Mouse (Mus musculus) liver, embryonic 14.5 days (tissue): ENCODE results near the gene Kcnk13. TPM values are rescaled to one million over a fixed set of nuclear protein-coding genes. Genes with fewer than 3 reads are reported as not detected.

Experiments
- ATAC-seq: fragments of 200-750 bp; cut with Nextera tagmentation; 2 replicates; pipeline ENCODE4 v1.8.0; 2017; ENCODE audit warnings: moderate number of reproducible peaks, mild to moderate bottlenecking, moderate library complexity; ENCODE audit not compliant: insufficient read depth
- DNase-seq, 3 experiments: peaks; one replicate each; pipeline ENCODE4 v3.0.0-alpha.2; 2012 to 2013; ENCODE audit warnings: low read depth in 3 of 3, low spot score in 3 of 3
- H3K27ac ChIP-seq: fragments of 300-500 bp; sonication (generic); 2 replicates; pipeline ENCODE4 v1.5.1; 2014; ENCODE audit warnings: moderate library complexity, mild to moderate bottlenecking, control low read depth, inconsistent platforms
- H3K27me3 ChIP-seq: fragments of 300-500 bp; sonication (generic); 2 replicates; pipeline ENCODE4 v1.6.1; 2014; ENCODE audit warnings: mild to moderate bottlenecking, low read length, moderate library complexity; ENCODE audit not compliant: control insufficient read depth, insufficient read depth
- H3K36me3 ChIP-seq: fragments of 300-500 bp; sonication (generic); replicated peaks from 2 replicates; pipeline ENCODE4 v1.6.1; 2014; ENCODE audit warnings: low read depth; ENCODE audit not compliant: control insufficient read depth, insufficient read depth
- H3K4me1 ChIP-seq, 2 experiments: fragments of 200-500 bp in 1 of 2; fragments of 300-500 bp in 1 of 2; sonication (generic) in 1 of 2; replicated peaks; 2 replicates each; pipeline ENCODE4 v1.6.1; 2012 to 2014; ENCODE audit warnings: antibody characterized with exemption in 1 of 2, inconsistent platforms in 1 of 2, low read length in 1 of 2; ENCODE audit not compliant: control insufficient read depth in 2 of 2, insufficient read depth in 2 of 2
- H3K4me2 ChIP-seq: fragments of 300-500 bp; sonication (generic); 2 replicates; pipeline ENCODE4 v1.6.1; 2014; ENCODE audit warnings: low read depth, mild to moderate bottlenecking, control low read depth, moderate library complexity
- H3K4me3 ChIP-seq, 2 experiments: fragments of 200-500 bp in 1 of 2; fragments of 300-500 bp in 1 of 2; sonication (generic) in 1 of 2; 2 replicates each; pipeline ENCODE4 v1.5.1; 2012 to 2014; ENCODE audit warnings: low read depth in 2 of 2, low read length in 2 of 2, mild to moderate bottlenecking in 2 of 2, control low read depth in 1 of 2, inconsistent platforms in 1 of 2, moderate library complexity in 1 of 2; ENCODE audit not compliant: insufficient read depth in 1 of 2
- H3K9ac ChIP-seq: fragments of 300-500 bp; sonication (generic); replicated peaks from 2 replicates; pipeline ENCODE4 v1.6.1; 2014; ENCODE audit warnings: mild to moderate bottlenecking, control low read depth, moderate library complexity
- H3K9me3 ChIP-seq: fragments of 300-500 bp; sonication (generic); 2 replicates; pipeline ENCODE4 v1.6.1; 2016; ENCODE audit warnings: low read length, mixed read lengths; ENCODE audit not compliant: control insufficient read depth
- CTCF ChIP-seq: IDR thresholded peaks from 2 replicates; pipeline ENCODE4 v1.5.1; 2016; ENCODE audit warnings: antibody characterized with exemption, low read depth, control low read depth
- EP300 ChIP-seq: IDR thresholded peaks from 2 replicates; pipeline ENCODE4 v1.6.1; 2016; ENCODE audit warnings: antibody characterized with exemption, low read depth
- WGBS: fragments of 180-500 bp; shearing (Covaris S2); extraction: QIAGEN DNeasy Blood & Tissue Kit; methylation state at CpG from one replicate; pipeline ENCODE4 v1.1.7; 2014; ENCODE audit not compliant: insufficient replicate concordance; 5-methylcytosine and 5-hydroxymethylcytosine counted together
- polyA plus RNA-seq, 2 experiments: library from polyadenylated mRNA; depleted of rRNA in 1 of 2; stranded (reverse) in 1 of 2; unstranded in 1 of 2; fragments of >200 nt; fragmentation: Nextera tagmentation in 1 of 2; extraction: Ambion mirVana in 1 of 2; gene quantifications; 2 replicates each; pipeline versions ENCODE4 v1.2.1 to v1.2.3; 2012 to 2014

Gene Kcnk13
- polyA plus RNA-seq, 2 experiments: 0.23 to 0.48 TPM

DNA sequence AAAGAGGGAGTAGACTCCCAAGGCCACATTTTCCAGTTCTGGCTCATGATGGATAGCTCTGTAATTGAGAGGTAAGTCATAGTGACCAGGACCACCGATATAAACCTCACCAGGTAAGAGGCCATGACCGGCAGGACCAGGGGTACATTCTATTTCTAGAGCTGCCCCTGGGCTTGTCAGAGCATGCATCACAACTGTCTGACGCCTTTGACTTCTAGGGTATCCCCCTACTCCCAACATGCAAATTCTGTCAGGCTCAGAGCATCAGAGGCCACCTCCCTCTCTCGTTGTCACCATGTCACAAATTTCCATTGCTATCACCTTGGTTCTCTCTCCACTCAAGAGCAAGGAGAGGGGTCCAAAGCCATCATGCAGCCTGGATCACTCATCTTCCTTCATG is 126.5 kb downstream of the Kcnk13 start:
- Histone ChIP-seq H3K9me3 (no peaks in the 10 kb centered on the region), H3K4me2 (no peak overlapping the region), H3K27me3 (no peaks in the 10 kb centered on the region), H3K27ac (no peak overlapping the region), H3K4me3 (no peak overlapping the region), H3K4me1 (no peaks in the 10 kb centered on the region), H3K36me3 (no peaks in the 10 kb centered on the region), H3K9ac (no peak overlapping the region)
- WGBS: 59% methylated on average over 4 of the region's 4 CpGs
- ATAC-seq: no peak
- TF ChIP-seq CTCF (no peak), EP300 (no peak)
- no peak for DNase-seq

- Histone ChIP-seq H3K9me3 (no peaks in the 10 kb centered on the region), H3K27ac (no peak overlapping the region), H3K9ac (no peak overlapping the region), H3K36me3 (no peaks in the 10 kb centered on the region), H3K4me2 (no peak overlapping the region), H3K4me3 (no peak overlapping the region), H3K4me1 (no peaks in the 10 kb centered on the region), H3K27me3 (no peaks in the 10 kb centered on the region)
- WGBS: 71% methylated on average over 11 of the region's 11 CpGs
- ATAC-seq (no peak), DNase-seq (no peak)
- TF ChIP-seq CTCF (no peak), EP300 (no peak)
These were observed 128.7 kb downstream of the Kcnk13 start for GRCm38 (mm10) chr12:100093046-100093445.

- H3K36me3 ChIP-seq: no peaks in the 10 kb centered on the region
- TF ChIP-seq EP300 (no peak), CTCF (no peak)
- no peak overlapping the region for H3K4me3 ChIP-seq
- no peak overlapping the region for H3K4me2 ChIP-seq
- DNase-seq (no peak), ATAC-seq (no peak)
- no peak overlapping the region for H3K27ac ChIP-seq
- no peaks in the 10 kb centered on the region for H3K9me3 ChIP-seq
- no peaks in the 10 kb centered on the region for H3K27me3 ChIP-seq
- H3K4me1 ChIP-seq: no peaks in the 10 kb centered on the region
- WGBS: 56% methylated on average over 3 of the region's 3 CpGs
- H3K9ac ChIP-seq: no peak overlapping the region
These were observed 135.8 kb downstream of the Kcnk13 start for GRCm38 (mm10) chr12:100099971-100100706.

DNA sequence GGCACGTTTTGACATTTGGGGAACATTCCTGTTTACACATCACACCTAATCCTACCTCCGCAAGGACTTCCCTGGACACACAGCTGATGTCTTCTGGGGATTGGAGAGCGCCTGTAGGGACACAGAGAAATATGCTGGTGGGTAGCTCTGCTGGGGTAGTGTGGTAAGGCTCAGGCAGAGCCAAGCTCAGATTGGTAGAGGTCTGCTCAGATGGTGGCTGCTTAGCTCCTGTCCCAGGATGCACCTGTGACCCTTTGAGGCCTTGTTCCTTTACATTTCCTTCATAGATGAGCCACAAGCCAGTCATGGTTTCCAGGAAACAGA is 136.4 kb downstream of the Kcnk13 start:
- H3K36me3 ChIP-seq: no peaks in the 10 kb centered on the region
- no peak overlapping the region for H3K27ac ChIP-seq
- no peak for TF ChIP-seq CTCF
- no peak for TF ChIP-seq EP300
- no peak overlapping the region for H3K4me3 ChIP-seq
- H3K27me3 ChIP-seq: no peaks in the 10 kb centered on the region
- DNase-seq: no peak
- 49% methylated on average over 3 of the region's 3 CpGs for WGBS
- ATAC-seq: no peak
- no peak overlapping the region for H3K4me2 ChIP-seq
- no peaks in the 10 kb centered on the region for H3K4me1 ChIP-seq
- no peaks in the 10 kb centered on the region for H3K9me3 ChIP-seq
- no peak overlapping the region for H3K9ac ChIP-seq

DNA sequence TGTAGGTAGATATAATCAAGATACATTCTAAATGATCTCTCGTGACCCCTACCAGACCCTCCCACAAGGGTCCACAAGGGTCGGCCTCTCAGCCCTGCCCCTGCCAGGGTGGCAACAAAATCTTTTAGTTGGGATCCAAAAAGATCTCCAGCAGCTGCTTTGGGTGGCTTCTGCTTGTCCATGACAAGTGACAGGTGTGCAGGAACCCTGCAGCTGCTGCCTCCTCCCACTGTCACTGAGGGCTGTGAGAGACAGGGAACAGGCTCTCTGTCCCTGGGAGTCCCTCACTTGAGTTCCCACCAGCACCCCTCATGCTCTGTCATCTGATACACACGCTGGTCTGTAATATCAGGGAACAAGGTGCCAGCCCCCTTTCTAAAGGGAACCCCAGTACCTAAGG is 137.4 kb downstream of the Kcnk13 start:
- Histone ChIP-seq H3K9me3 (no peaks in the 10 kb centered on the region), H3K36me3 (no peaks in the 10 kb centered on the region), H3K4me2 (no peak overlapping the region), H3K4me1 (0 out of 4 replicates have a peak, but pooled peaks cover 0 to under 1% of the 10 kb centered on the region in 2 experiments), H3K27me3 (no peaks in the 10 kb centered on the region), H3K9ac (no peak overlapping the region), H3K27ac (no peak overlapping the region), H3K4me3 (no peak overlapping the region)
- WGBS: 41% methylated on average over 3 of the region's 3 CpGs
- ATAC-seq (no peak), DNase-seq (no peak)
- TF ChIP-seq EP300 (no peak), CTCF (no peak)
